Mouse (Mus musculus) intestine, embryonic 16.5 days (tissue): ENCODE results near the gene Slpi. TPM values are rescaled to one million over a fixed set of nuclear protein-coding genes. Genes with fewer than 3 reads are reported as not detected.

Source experiments
- ATAC-seq: fragments of 200-750 bp; cut with Nextera tagmentation; 2 replicates; pipeline ENCODE4 v1.8.0; 2017; ENCODE audit warnings: moderate TSS enrichment, moderate library complexity
- H3K27ac ChIP-seq: fragments of 300-500 bp; sonication (generic); 2 replicates; pipeline ENCODE4 v1.5.1; 2014; ENCODE audit warnings: mild to moderate bottlenecking, low read length
- H3K27me3 ChIP-seq: fragments of 300-500 bp; sonication (generic); replicated peaks from 2 replicates; pipeline ENCODE4 v1.6.1; 2014; ENCODE audit warnings: low read length, control low read depth, mixed read lengths; ENCODE audit not compliant: control insufficient read depth, insufficient read depth
- H3K36me3 ChIP-seq: fragments of 300-500 bp; sonication (generic); 2 replicates; pipeline ENCODE4 v1.6.1; 2014; ENCODE audit warnings: low read length, control low read depth; ENCODE audit not compliant: control insufficient read depth, insufficient read depth
- H3K4me1 ChIP-seq: fragments of 300-500 bp; sonication (generic); 2 replicates; pipeline ENCODE4 v1.6.1; 2014; ENCODE audit warnings: low read length, control low read depth, mixed read lengths; ENCODE audit not compliant: control insufficient read depth, insufficient read depth
- H3K4me2 ChIP-seq: fragments of 300-500 bp; sonication (generic); 2 replicates; pipeline ENCODE4 v1.6.1; 2014; ENCODE audit warnings: low read depth, low read length, control low read depth
- H3K4me3 ChIP-seq: fragments of 300-500 bp; sonication (generic); 2 replicates; pipeline ENCODE4 v1.5.1; 2014; ENCODE audit warnings: mild to moderate bottlenecking, low read length
- H3K9ac ChIP-seq: fragments of 300-500 bp; sonication (generic); 2 replicates; pipeline ENCODE4 v1.6.1; 2014; ENCODE audit warnings: low read depth, low read length
- H3K9me3 ChIP-seq: fragments of 300-500 bp; sonication (generic); 2 replicates; pipeline ENCODE4 v1.6.1; 2016; ENCODE audit warnings: low read length, control low read depth; ENCODE audit not compliant: control insufficient read depth
- WGBS: fragments of 180-500 bp; shearing (Covaris S2); extraction: QIAGEN DNeasy Blood & Tissue Kit; methylation state at CpG from one replicate; pipeline ENCODE4 v1.1.7; 2014; 5-methylcytosine and 5-hydroxymethylcytosine counted together
- polyA plus RNA-seq: library from polyadenylated mRNA; unstranded; fragments of >200 nt; fragmentation: Nextera tagmentation; extraction: Ambion mirVana; gene quantifications from 2 replicates; pipeline ENCODE4 v1.2.1, GENCODE M21; 2015

Slpi gene
- polyA plus RNA-seq, 1 experiment from 2014 or later: 2.3 TPM

DNA sequence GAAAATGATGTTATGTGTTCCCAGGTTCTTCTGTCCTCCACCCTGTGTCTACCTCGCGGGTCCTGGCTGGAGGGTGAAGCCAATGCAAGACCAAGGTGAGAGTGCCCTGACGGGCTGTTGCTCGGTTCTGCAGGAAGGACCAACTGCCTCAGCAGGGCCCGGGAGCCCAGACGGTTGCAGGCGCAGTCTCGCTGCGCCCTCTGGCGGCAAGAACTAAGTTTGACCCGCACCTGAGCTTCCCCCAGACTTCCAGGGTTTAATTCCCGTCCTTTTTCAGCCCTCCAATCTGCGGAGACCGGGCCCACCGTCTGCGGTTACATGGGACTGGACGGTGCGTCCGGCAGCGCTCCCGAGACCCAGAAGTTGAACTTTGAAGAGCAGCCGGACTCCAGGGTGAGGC lies 18.8 kb upstream of the Slpi start:
- Histone ChIP-seq H3K36me3 (no peaks in the 10 kb centered on the region), H3K27me3 (peaks cover 25% of the 10 kb centered on the region), H3K9me3 (no peaks in the 10 kb centered on the region), H3K4me2 (peak overlapping the region; percentile 31; the same call in 1 of the 2 replicates), H3K4me3 (0 out of 2 replicates have a peak overlapping the region, but pooled peaks have one; percentile 8), H3K9ac (no peak overlapping the region), H3K27ac (no peak overlapping the region), H3K4me1 (peaks cover 24% of the 10 kb centered on the region)
- 1% methylated on average over 22 of the region's 22 CpGs for WGBS
- peak; percentile 17; the same call in 1 of the 2 replicates for ATAC-seq

DNA sequence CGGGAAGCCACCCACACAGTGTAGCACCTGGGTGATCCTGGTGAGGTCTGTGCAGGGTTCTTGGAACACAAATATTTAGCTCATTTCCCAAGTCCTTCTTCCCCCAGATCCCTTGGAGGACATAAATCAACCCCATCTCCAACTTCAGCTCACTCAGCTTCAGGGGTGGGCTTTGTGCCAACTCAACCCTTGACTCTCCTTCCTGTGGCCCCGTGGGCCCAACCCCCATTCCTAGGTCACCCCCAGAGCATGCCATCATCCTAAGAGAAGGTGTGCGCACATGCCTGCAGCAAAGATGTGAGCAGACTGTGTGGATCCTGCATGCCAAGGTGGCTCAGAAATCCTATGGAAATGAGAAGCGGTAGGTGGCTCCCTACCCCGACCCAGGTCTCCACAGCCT lies 16.6 kb upstream of the Slpi start:
- Histone ChIP-seq H3K9me3 (no peaks in the 10 kb centered on the region), H3K4me2 (peak overlapping the region; percentile 75; the same call in 1 of the 2 replicates), H3K36me3 (no peaks in the 10 kb centered on the region), H3K27me3 (peaks cover 39% of the 10 kb centered on the region), H3K4me3 (no peak overlapping the region), H3K27ac (no peak overlapping the region), H3K9ac (no peak overlapping the region), H3K4me1 (peaks cover 28% of the 10 kb centered on the region)
- WGBS: 41% methylated on average over 5 of the region's 5 CpGs
- ATAC-seq: no peak

DNA sequence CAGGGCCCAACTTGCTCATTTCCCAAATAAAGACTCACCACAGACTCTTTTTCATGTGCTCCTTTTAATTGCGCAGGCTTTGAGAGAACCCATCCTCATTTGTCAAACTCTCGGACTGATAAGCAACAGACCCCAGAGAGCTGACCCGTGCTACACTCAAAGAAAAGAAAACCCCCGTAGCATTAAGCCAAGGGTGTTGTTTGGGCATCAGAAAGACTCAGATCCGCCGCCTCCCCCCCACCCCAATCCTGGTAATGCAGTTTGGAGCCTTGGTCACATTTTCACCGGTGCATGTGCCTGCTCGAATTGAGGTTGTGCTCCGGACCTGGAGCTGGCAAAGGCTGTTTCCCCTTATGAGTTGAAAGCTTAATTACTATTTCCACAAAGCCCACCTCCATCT lies 16.2 kb upstream of the Slpi start, which contains the start of gene Matn4:
Gene Matn4 (minus strand): TSS at position 101 of the 400 bp plus-strand sequence.
- Histone ChIP-seq H3K9me3 (no peaks in the 10 kb centered on the region), H3K36me3 (no peaks in the 10 kb centered on the region), H3K4me3 (peak within 1 kb of the TSS; percentile 47), H3K9ac (peak within 1 kb of the TSS; percentile 65), H3K27me3 (peaks cover 44% of the 10 kb centered on the region), H3K4me1 (peaks cover 30% of the 10 kb centered on the region), H3K27ac (no peak within 1 kb of the TSS; the same call in 1 of the 2 replicates), H3K4me2 (peak within 1 kb of the TSS; percentile 75)
- WGBS: 12% methylated on average over 9 of the region's 9 CpGs
- ATAC-seq: no peak

DNA sequence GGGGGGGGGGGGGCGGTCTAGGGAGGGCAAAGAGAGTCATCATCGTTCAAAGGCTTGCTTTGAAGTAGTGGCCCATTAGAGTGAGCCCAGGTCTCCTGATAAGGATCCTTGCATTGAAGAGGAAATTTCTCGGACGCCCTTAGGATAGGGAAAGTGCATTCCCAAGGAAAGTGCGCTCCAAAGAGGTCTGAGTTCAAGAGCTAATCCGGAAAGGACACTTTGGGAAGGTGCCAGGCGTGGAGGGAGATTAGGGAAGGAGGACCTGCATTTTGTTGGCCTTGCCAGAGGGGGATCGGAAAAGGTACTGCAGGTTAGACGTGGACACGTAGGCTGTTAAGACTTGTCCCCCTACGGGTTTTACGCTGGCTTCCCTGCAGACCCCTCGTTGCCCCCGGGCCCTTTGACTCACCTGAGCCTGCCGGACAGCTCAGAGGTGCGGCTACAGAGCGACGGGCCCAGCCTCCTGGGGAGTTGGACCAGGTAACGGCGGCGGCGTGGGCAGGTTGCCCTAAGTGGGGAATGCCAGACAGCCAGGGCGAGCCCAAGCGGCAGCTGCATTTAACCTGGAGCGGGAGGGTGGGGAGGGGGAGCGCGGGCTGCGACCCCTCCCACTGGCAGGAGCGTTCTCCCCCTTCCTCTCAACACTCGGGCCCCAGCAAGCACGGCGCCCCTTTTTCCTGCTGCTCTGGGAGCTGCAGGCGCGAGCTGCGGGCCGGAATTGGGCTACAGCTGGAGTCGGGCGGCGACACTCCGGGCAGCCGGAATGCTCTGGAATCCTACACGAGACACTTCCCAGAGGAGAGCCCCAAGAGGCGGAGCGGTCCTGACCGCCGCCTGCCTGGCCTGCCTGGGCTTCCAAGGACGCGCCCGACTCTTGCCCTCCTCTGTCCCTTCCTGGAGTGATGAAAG lies 15.4 kb upstream of the Slpi start:
- no peak overlapping the region; the same call in 1 of the 2 replicates for H3K27ac ChIP-seq
- peaks cover 30% of the 10 kb centered on the region for H3K4me1 ChIP-seq
- no peaks in the 10 kb centered on the region for H3K36me3 ChIP-seq
- no peaks in the 10 kb centered on the region for H3K9me3 ChIP-seq
- H3K4me3 ChIP-seq: peak overlapping the region; percentile 47
- peak overlapping the region; percentile 65 for H3K9ac ChIP-seq
- 4% methylated on average over 47 of the region's 49 CpGs for WGBS
- H3K4me2 ChIP-seq: peak overlapping the region; percentile 75
- peak; percentile 54; the same call in 1 of the 2 replicates for ATAC-seq
- H3K27me3 ChIP-seq: peaks cover 50% of the 10 kb centered on the region

DNA sequence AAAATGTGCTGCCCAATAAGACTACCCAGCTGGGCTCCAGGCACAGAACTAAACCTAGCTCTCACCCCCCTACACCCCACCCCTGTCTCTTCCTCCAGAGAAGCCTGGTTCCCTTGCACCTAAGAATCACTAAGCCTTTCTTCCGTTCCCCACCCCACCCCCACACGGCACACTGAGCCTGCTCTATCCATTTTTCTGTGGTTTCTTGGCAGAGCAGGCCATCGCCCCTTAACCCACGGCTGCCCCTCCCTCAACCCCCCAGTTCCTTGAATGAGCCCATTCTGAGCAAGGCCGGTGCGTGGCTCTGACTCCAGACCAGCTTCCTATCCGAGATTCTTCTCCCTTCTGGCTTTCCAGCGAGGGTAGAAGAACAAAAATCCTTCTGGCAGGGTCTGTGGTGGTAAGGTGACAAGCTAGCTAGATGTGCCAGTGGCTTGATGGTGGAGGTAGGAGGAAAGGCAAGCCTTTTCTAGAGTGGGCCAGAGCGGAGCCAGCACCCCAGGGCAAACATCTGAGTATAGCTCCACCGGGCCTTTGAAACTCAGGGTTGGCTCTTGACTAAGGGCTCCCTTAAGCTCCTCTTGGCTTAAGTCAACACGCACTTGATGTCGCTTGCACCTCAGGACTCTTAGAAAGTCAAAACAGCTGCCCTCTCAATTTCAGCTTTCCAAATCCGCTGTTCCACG lies 14.6 kb upstream of the Slpi start:
- peaks cover 30% of the 10 kb centered on the region for H3K4me1 ChIP-seq
- H3K27me3 ChIP-seq: peaks cover 50% of the 10 kb centered on the region
- H3K4me2 ChIP-seq: peak overlapping the region; percentile 75; the same call in 1 of the 2 replicates
- peak; percentile 26 for ATAC-seq
- peak overlapping the region; percentile 47 for H3K4me3 ChIP-seq
- H3K27ac ChIP-seq: no peak overlapping the region
- H3K9ac ChIP-seq: no peak overlapping the region
- no peaks in the 10 kb centered on the region for H3K9me3 ChIP-seq
- 29% methylated on average over 14 of the region's 14 CpGs for WGBS
- H3K36me3 ChIP-seq: no peaks in the 10 kb centered on the region

DNA sequence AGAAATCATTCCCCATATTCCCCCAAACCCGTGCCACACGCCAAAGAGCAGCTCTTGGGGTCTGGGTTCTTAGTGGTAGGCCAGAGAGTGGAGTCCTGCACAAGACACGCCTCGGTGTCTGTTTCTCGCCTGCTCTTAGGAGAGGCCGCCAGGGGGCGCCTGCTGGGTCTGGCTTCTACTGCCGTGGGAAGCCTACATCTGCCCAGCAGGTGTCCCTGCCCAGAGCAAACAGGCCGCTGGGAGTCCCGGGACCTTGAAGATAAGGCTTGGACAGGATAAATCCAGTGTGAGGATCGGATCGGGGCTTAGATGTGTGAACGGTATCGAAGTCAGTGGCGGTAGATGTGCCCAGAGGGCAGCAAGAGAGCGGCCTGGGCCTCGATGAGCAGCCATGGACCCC lies 14.0 kb upstream of the Slpi start, which contains the start of gene Rbpjl:
Gene Rbpjl (plus strand): TSS at position 236 of the 400 bp plus-strand sequence.
- no peaks in the 10 kb centered on the region for H3K36me3 ChIP-seq
- H3K9me3 ChIP-seq: no peaks in the 10 kb centered on the region
- peak within 1 kb of the TSS; percentile 47 for H3K4me3 ChIP-seq
- 5% methylated on average over 17 of the region's 17 CpGs for WGBS
- H3K27ac ChIP-seq: no peak within 1 kb of the TSS
- H3K4me1 ChIP-seq: peaks cover 25% of the 10 kb centered on the region
- H3K4me2 ChIP-seq: peak within 1 kb of the TSS; percentile 75
- no peak within 1 kb of the TSS for H3K9ac ChIP-seq
- H3K27me3 ChIP-seq: peaks cover 44% of the 10 kb centered on the region
- ATAC-seq: peak; percentile 64

DNA sequence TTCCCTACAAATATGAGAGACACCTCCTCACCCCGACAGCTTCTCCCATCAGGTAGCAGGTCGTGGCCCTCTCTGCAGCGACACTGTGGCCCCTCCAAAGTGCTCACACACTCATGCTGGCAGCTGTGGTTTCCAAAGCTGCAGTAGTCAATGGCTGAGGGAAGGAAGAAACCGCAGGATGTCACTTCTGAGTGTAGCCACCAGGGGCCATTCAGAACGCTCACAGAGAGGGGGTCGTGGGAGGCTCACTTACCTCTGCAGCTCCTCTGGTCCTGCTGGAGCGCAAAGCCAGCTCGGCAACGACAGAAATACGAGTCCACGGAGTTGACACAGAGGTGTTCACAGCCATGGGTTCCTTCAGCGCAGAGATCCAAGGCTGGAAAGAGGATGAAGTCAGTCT lies 8.0 kb upstream of the Slpi start:
- Histone ChIP-seq H3K27ac (no peak overlapping the region), H3K4me3 (no peak overlapping the region), H3K4me2 (no peak overlapping the region), H3K9me3 (no peaks in the 10 kb centered on the region), H3K27me3 (peaks cover 24% of the 10 kb centered on the region), H3K36me3 (no peaks in the 10 kb centered on the region), H3K4me1 (0 out of 2 replicates have a peak, but pooled peaks cover 7% of the 10 kb centered on the region), H3K9ac (no peak overlapping the region)
- WGBS: 68% methylated on average over 12 of the region's 12 CpGs
- no peak for ATAC-seq

DNA sequence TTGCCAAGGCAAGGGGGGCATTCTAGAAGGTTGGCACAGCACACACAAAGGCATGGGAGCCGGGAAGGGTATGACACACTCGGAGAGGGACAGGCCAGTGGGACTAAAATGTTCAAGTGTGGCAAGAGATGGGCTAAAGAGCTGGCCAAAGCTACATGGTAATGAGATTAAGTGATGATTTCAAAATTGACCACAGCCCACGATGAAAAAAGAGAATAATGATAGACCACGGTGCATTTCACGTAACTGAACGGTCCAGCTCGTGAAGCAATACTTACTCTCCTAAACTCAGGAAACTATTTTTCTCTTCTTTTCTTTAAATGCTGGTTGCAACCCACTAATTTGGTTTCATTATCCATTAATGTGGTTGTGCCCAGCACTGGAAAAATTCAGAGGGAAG lies 7.2 kb upstream of the Slpi start:
- Histone ChIP-seq H3K4me3 (no peak overlapping the region), H3K27ac (no peak overlapping the region), H3K27me3 (peaks cover 17% of the 10 kb centered on the region), H3K9me3 (no peaks in the 10 kb centered on the region), H3K4me1 (0 out of 2 replicates have a peak, but pooled peaks cover 7% of the 10 kb centered on the region), H3K36me3 (no peaks in the 10 kb centered on the region), H3K4me2 (no peak overlapping the region), H3K9ac (no peak overlapping the region)
- no peak for ATAC-seq
- WGBS: 92% methylated on average over 7 of the region's 7 CpGs

DNA sequence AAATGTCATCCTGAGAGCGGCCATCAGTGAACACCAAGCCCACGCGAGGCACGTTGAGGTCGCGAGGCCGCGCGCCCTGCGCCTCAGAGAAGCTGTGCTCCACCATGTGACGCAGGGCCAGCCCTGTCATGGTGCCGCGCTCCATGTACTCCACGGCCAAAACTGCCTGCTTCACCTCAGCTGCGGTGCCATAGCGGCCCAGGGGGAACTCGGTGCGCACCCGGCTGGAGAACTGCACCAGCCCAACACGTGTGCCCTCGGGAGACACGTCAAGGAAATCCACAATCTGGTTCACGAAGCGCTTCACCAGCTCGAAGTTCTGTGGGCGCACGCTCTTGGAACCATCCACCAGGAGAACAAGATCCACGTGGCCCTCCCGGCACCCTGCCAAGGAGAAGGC lies 4.2 kb upstream of the Slpi start:
- peaks cover 8% of the 10 kb centered on the region; the same call in 1 of the 2 replicates for H3K27me3 ChIP-seq
- no peak for ATAC-seq
- no peak overlapping the region for H3K9ac ChIP-seq
- H3K4me3 ChIP-seq: no peak overlapping the region
- H3K4me2 ChIP-seq: no peak overlapping the region
- H3K27ac ChIP-seq: no peak overlapping the region
- WGBS: 74% methylated on average over 29 of the region's 29 CpGs
- peaks cover 9% of the 10 kb centered on the region; the same call in 1 of the 2 replicates for H3K4me1 ChIP-seq
- no peaks in the 10 kb centered on the region for H3K9me3 ChIP-seq
- H3K36me3 ChIP-seq: no peaks in the 10 kb centered on the region
